Mouse (Mus musculus): ENCODE measurements around the gene Znrf3.

Gene Znrf3

GRCm38 (mm10) chr11:5382652-5383051 lies 62.0 kb downstream of the Znrf3 start:
- no peak for DNase-seq

GRCm38 (mm10) chr11:5381226-5381625 lies 63.4 kb downstream of the Znrf3 start:
- DNase-seq, result peak; percentile 18 to 35

- DNase-seq, result peak in 1 of 2 experiments; percentile 57
Observed at GRCm38 (mm10) chr11:5380275-5380674, 64.4 kb downstream of the Znrf3 start.

GRCm38 (mm10) chr11:5369176-5369575 lies 75.5 kb downstream of the Znrf3 start:
- no peak for DNase-seq

- DNase-seq, result no peak
Observed at GRCm38 (mm10) chr11:5368492-5368891, 76.2 kb downstream of the Znrf3 start.

- DNase-seq, result no peak
Observed at GRCm38 (mm10) chr11:5355266-5355764, 89.3 kb downstream of the Znrf3 start.

- DNase-seq, result no peak
Observed at GRCm38 (mm10) chr11:5354753-5355152, 89.9 kb downstream of the Znrf3 start.

GRCm38 (mm10) chr11:5353032-5353431 lies 91.6 kb downstream of the Znrf3 start:
- DNase-seq, result no peak

- no peak for DNase-seq
Observed at GRCm38 (mm10) chr11:5349483-5349882, 95.2 kb downstream of the Znrf3 start.

GRCm38 (mm10) chr11:5346845-5347640 lies 97.6 kb downstream of the Znrf3 start:
- DNase-seq, result peak; percentile 6 to 44

GRCm38 (mm10) chr11:5343748-5344147 lies 100.9 kb downstream of the Znrf3 start:
- DNase-seq, result no peak

- no peak for DNase-seq
Observed at GRCm38 (mm10) chr11:5339732-5340131, 104.9 kb downstream of the Znrf3 start.

- DNase-seq, result no peak
Observed at GRCm38 (mm10) chr11:5336852-5337251, 107.8 kb downstream of the Znrf3 start.

GRCm38 (mm10) chr11:5336269-5336668 lies 108.4 kb downstream of the Znrf3 start:
- no peak for DNase-seq

- DNase-seq, result no peak
Observed at GRCm38 (mm10) chr11:5330851-5331250, 113.8 kb downstream of the Znrf3 start.

- DNase-seq, result no peak
Observed at GRCm38 (mm10) chr11:5327693-5328092, 117.0 kb downstream of the Znrf3 start.

GRCm38 (mm10) chr11:5326252-5326651 lies 118.4 kb downstream of the Znrf3 start:
- no peak for DNase-seq

- DNase-seq, result no peak
Observed at GRCm38 (mm10) chr11:5325217-5325616, 119.4 kb downstream of the Znrf3 start.

- DNase-seq, result no peak
Observed at GRCm38 (mm10) chr11:5324296-5324695, 120.4 kb downstream of the Znrf3 start.

GRCm38 (mm10) chr11:5321687-5322086 lies 123.0 kb downstream of the Znrf3 start:
- no peak for DNase-seq

- peak; percentile 54 to 59 for DNase-seq
Observed at GRCm38 (mm10) chr11:5318976-5319375, 125.7 kb downstream of the Znrf3 start.

- DNase-seq, result no peak
Observed at GRCm38 (mm10) chr11:5318035-5318775, 126.4 kb downstream of the Znrf3 start.

GRCm38 (mm10) chr11:5314796-5315195 lies 129.9 kb downstream of the Znrf3 start:
- DNase-seq, result peak; percentile 82 to 83

- no peak for DNase-seq
Observed at GRCm38 (mm10) chr11:5314330-5314741, 130.3 kb downstream of the Znrf3 start.

Data from kidney, postnatal 25 days (tissue).